Mouse (Mus musculus) kidney, adult 2 months (tissue): ENCODE results near the gene Rbm10. TPM values are rescaled to one million over a fixed set of nuclear protein-coding genes. Genes with fewer than 3 reads are reported as not detected.

ENCODE experiments used
- DNase-seq: peaks from one replicate; pipeline ENCODE4 v3.0.0; 2021
- H3K27ac ChIP-seq: fragments of 200-500 bp; 2 replicates; pipeline ENCODE4 v1.5.1; 2012; ENCODE audit warnings: low read depth, low read length, control low read depth, inconsistent platforms; ENCODE audit not compliant: insufficient read depth
- H3K27me3 ChIP-seq: fragments of 200-500 bp; replicated peaks from 2 replicates; pipeline ENCODE4 v1.6.1; 2012; ENCODE audit warnings: mild to moderate bottlenecking, moderate library complexity, low read length, inconsistent platforms; ENCODE audit not compliant: control insufficient read depth, insufficient read depth
- H3K36me3 ChIP-seq: fragments of 200-500 bp; 2 replicates; pipeline ENCODE4 v1.6.1; 2012; ENCODE audit warnings: mild to moderate bottlenecking, moderate library complexity, low read length, inconsistent platforms; ENCODE audit not compliant: control insufficient read depth, insufficient read depth
- H3K4me1 ChIP-seq: fragments of 200-500 bp; 2 replicates; pipeline ENCODE4 v1.6.1; 2011; ENCODE audit warnings: low read length; ENCODE audit not compliant: control insufficient read depth, insufficient read depth
- H3K4me3 ChIP-seq: fragments of 200-500 bp; 2 replicates; pipeline ENCODE4 v1.5.1; 2011; ENCODE audit warnings: mild to moderate bottlenecking, low read depth, low read length, control low read depth; ENCODE audit not compliant: insufficient read depth
- CTCF ChIP-seq: fragments of 200-500 bp; conservative IDR thresholded peaks from 2 replicates; pipeline ENCODE4 v1.5.1; 2011; ENCODE audit warnings: low read depth, mild to moderate bottlenecking, control low read depth, low read length, moderate library complexity, mixed read lengths; ENCODE audit not compliant: insufficient read depth, insufficient read length
- POLR2A ChIP-seq: fragments of 200-500 bp; IDR thresholded peaks from one replicate; pipeline ENCODE4 v1.6.1; 2011; ENCODE audit warnings: low read depth, low read length, control low read depth
- WGBS: fragments of 180-500 bp; shearing (Covaris S2); methylation state at CpG from one replicate; pipeline ENCODE4 v1.1.7; 2018; 5-methylcytosine and 5-hydroxymethylcytosine counted together
- polyA plus RNA-seq: library from polyadenylated mRNA; depleted of rRNA; stranded (reverse); fragments of >200 nt; gene quantifications from 2 replicates; pipeline ENCODE4 v1.2.3, GENCODE M21; 2012

Gene Rbm10
- polyA plus RNA-seq, 1 experiment: 39.2 TPM

DNA sequence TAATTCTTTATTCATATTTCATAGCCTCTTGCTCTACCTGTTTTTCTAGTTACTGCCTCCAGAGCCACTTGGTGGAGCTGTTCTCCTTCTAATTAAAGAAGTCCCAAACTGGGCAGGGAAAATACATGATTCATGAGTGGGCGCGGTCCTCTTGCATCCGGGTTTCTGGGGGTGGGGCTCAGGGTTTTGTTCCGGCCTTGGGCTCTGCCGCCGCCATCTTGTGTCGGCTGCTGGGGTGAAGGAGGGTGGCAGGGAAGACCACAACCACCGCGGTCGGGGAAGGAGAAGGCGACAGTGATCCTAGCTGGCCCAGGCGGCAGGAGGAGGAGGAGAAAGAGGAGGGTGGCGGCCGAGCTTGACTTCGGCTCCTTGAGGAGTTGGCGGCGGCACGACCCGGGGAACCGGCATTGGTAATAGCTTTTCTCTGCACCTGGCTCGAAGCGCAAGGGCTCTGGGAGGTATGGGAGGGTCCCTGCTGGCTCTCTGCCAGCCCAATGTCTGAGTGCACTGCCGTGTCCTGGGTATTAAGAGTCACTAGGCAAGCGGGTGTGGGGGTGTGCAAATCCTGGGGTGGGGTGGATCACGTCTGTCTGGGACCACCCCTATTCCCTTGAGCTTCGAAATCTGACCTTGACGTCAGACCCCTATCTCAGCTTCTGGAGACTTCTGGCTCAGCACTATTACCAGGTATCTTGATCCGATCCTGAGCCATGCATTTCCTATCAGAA is 45.6 kb downstream of the Rbm10 start:
- peak overlapping the region; percentile 90 for H3K27ac ChIP-seq
- DNase-seq: peak; percentile 94
- no peaks in the 10 kb centered on the region for H3K36me3 ChIP-seq
- peak; percentile 33 for TF ChIP-seq CTCF
- TF ChIP-seq POLR2A: peak; percentile 37
- WGBS: under 1% methylated on average over 19 of the region's 28 CpGs
- no peaks in the 10 kb centered on the region for H3K27me3 ChIP-seq
- H3K4me3 ChIP-seq: peak overlapping the region; percentile 96
- peaks cover 3% of the 10 kb centered on the region; the same call in 1 of the 2 replicates for H3K4me1 ChIP-seq

DNA sequence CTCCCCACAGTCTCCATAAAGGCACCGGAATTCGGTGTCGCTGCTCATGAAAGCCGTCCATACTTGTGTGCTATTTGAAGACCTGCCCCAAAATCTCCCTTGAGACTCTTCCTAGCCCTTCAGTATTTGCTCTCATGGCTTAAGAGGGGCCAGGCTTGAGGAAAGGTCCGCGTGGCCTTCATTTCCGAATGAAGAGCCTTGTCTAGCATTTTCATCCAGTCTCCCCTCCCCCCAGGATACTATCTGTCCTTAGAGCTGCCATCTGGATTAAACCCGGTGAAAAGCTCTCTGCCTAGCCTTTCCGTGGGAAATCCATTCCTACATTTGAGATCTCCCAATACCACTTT is 46.1 kb downstream of the Rbm10 start:
- DNase-seq: peak; percentile 19
- TF ChIP-seq POLR2A (no peak), CTCF (no peak)
- H3K36me3 ChIP-seq: no peaks in the 10 kb centered on the region
- peaks cover 3% of the 10 kb centered on the region; the same call in 1 of the 2 replicates for H3K4me1 ChIP-seq
- H3K4me3 ChIP-seq: peak overlapping the region; percentile 96
- WGBS: 0% methylated on average over 9 of the region's 9 CpGs
- H3K27me3 ChIP-seq: no peaks in the 10 kb centered on the region
- peak overlapping the region; percentile 90; the same call in 1 of the 2 replicates for H3K27ac ChIP-seq

DNA sequence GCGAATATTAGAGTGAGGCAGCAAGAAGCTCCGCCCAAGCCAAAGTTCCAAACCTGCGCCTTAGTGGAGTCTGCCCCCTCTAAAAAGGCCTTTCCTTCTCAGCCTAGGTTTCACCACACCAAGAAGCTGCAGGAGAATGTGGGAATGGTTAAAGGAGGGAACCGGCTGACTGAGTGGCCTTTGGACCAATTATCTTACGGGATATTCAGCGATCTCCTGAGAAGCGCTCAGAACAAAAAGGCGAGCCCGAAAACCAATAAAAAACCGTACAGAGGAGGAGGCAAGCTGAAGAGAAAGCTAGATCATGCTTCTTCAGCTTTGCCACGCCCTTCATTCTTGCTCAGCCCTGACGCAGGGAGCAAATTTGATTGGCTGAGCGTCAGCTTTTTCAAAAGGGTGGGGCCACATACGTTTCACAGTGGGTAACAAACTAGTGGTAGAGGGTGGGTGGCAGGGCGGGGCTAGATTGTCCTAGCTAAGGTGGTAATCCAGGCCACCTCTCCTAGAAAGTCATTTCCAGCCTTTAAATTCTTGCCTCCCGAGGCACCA is 70.3 kb downstream of the Rbm10 start, which contains the start of gene Cdk16:
Cdk16 (plus strand) TSS at position 436 of the 549 bp plus-strand sequence.
- TF ChIP-seq POLR2A (no peak), CTCF (no peak)
- peak within 1 kb of the TSS; percentile 92 for H3K27ac ChIP-seq
- H3K4me3 ChIP-seq: peak within 1 kb of the TSS; percentile 97
- H3K36me3 ChIP-seq: no peaks in the 10 kb centered on the region
- peaks cover 7% of the 10 kb centered on the region; the same call in 1 of the 2 replicates for H3K4me1 ChIP-seq
- under 1% methylated on average over 16 of the region's 16 CpGs for WGBS
- DNase-seq: peak; percentile 96
- H3K27me3 ChIP-seq: no peaks in the 10 kb centered on the region

DNA sequence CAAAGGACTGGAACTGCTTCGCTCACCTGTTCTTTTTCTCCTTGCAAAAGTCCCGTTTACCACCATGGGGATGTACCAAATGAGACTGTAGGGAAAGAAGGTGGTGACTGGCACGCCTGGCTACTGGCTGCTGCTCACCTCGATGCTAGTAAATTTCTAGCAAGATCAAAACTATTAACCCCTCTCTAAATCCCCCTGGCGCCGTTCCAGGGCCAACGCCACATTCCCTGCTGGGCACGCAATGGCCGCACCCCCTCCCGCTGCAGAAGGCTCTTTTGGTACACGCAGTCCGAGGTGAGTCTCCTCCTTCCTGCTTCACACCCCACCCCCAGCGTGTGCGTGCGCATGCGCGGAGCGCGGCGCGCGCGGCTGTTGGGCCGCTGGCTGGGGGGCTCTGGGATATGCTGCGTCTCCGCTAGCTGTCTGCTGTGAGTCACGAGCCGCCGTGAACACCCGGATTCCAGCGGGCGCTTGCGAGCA is 70.8 kb downstream of the Rbm10 start:
- Histone ChIP-seq H3K4me3 (peak overlapping the region; percentile 97), H3K27me3 (no peaks in the 10 kb centered on the region), H3K36me3 (no peaks in the 10 kb centered on the region), H3K4me1 (peaks cover 7% of the 10 kb centered on the region; the same call in 1 of the 2 replicates), H3K27ac (peak overlapping the region; percentile 92)
- TF ChIP-seq POLR2A (peak; percentile 28), CTCF (no peak)
- WGBS: under 1% methylated on average over 33 of the region's 33 CpGs
- peak; percentile 87 for DNase-seq

DNA sequence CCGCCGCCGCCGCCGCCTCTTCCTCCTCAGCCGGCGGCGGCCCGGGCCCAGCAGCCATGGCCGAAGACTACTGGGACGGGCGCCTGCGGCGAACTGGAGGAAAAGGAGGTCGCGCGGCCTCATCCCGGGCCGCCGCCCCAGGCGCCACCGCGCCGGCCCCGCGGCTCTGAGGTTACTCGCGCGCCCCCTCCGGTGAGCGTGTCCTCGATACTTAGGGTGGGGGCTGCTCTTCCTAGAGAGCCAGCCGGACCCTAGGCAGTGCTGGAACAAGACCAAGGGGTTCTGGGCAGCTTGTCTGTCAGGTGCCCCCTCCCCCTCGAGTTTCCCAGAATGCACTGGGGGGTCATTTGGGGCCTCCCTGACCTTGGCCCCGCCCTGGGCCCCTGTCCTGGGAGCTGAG is 71.3 kb downstream of the Rbm10 start:
- Histone ChIP-seq H3K27ac (peak overlapping the region; percentile 21), H3K4me3 (peak overlapping the region; percentile 97), H3K4me1 (peaks cover 7% of the 10 kb centered on the region; the same call in 1 of the 2 replicates), H3K36me3 (no peaks in the 10 kb centered on the region), H3K27me3 (no peaks in the 10 kb centered on the region)
- no peak for TF ChIP-seq CTCF
- TF ChIP-seq POLR2A: no peak
- peak; percentile 66 for DNase-seq
- 0% methylated on average over 13 of the region's 35 CpGs for WGBS

DNA sequence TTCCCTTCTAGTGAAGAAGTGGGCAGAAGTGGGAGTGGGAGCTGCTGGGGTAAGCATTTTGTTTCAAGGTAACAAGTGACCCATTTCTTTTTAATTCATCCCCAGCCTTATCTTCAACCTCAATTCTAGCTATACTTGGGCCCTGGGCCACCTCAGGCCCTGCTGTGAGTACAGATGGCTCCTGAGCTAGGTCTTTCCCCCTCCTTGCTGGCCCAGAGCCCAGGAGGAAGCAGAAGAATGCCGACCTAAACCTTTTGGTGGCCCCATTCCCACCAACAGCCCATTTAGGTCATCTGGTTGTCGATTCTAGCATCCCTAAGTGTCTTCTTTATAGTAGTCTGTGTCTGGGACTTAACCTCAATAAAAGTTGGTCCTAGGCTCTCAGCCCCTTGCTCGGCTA is 74.3 kb downstream of the Rbm10 start:
- H3K4me1 ChIP-seq: peaks cover 7% of the 10 kb centered on the region; the same call in 1 of the 2 replicates
- no peak overlapping the region for H3K4me3 ChIP-seq
- TF ChIP-seq POLR2A (no peak), CTCF (no peak)
- no peak for DNase-seq
- 26% methylated on average over 3 of the region's 3 CpGs for WGBS
- no peaks in the 10 kb centered on the region for H3K27me3 ChIP-seq
- no peaks in the 10 kb centered on the region for H3K36me3 ChIP-seq
- H3K27ac ChIP-seq: no peak overlapping the region

DNA sequence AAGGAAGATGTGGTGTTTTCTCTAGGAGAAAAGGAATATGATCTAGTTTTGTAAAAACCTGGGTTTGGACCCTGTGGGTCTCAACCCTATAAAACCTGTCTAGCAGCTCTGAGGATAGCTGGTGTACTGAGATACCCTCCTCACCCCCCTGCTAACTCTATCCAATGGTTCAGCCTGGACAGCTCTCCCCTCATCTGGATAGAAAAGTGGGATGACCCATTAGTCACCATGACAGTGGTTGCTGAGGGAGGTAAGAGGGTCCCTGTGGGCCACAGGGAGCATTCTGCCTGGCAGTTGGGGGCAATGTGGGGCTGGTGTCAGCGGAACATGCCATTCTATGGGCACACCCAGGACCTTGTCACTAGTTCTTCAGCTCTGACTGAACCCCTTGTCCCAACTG is 75.3 kb downstream of the Rbm10 start:
- 79% methylated on average over 1 of the region's 1 CpGs for WGBS
- peaks cover 4% of the 10 kb centered on the region; the same call in 1 of the 2 replicates for H3K4me1 ChIP-seq
- no peaks in the 10 kb centered on the region for H3K27me3 ChIP-seq
- no peak for DNase-seq
- H3K27ac ChIP-seq: no peak overlapping the region
- no peaks in the 10 kb centered on the region for H3K36me3 ChIP-seq
- no peak for TF ChIP-seq CTCF
- TF ChIP-seq POLR2A: no peak
- H3K4me3 ChIP-seq: no peak overlapping the region
